Mouse (Mus musculus) layer of hippocampus, adult 18-20 months (tissue): ENCODE data around the gene Znrd1as. TPM values are rescaled to one million over a fixed set of nuclear protein-coding genes. Genes with fewer than 3 reads are reported as not detected.
"Not testable (repeated sequence)": the region's sequence is repeated elsewhere in the genome, so short reads cannot be mapped to it uniquely, and the experiment has no call there.

Experiments used
- DNase-seq, 2 experiments: peaks; one replicate each; pipeline ENCODE4 v3.0.0; 2022; ENCODE audit warnings: low spot score in 2 of 2
- total RNA-seq, 2 experiments: library from RNA; stranded (reverse); gene quantifications; 2 replicates each; pipeline ENCODE4 v1.2.3; 2021

Gene Znrd1as
- total RNA-seq, 2 experiments from 2014 or later: 5.6 to 7.2 TPM

DNA sequence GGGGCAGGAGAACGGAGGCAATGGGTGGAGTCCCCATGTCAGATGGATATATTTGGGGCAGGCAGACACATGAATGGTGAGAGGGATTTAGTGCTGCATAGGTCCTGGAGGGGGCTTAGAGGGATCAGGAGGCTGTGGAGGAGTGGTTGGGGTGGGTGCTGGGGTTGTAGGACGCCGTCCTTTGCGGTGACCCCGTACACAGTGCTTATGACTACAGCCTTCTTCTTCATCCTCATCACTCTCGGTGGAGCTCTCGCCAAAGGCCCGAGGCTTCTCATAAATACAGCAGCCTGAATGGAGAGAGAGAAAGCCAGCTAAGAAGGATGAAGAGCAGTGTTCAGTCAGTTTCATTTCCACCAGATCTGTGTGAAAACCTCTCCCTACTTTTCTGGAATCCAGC lies 9.1 kb upstream of the Znrd1as start:
- DNase-seq: no peak

DNA sequence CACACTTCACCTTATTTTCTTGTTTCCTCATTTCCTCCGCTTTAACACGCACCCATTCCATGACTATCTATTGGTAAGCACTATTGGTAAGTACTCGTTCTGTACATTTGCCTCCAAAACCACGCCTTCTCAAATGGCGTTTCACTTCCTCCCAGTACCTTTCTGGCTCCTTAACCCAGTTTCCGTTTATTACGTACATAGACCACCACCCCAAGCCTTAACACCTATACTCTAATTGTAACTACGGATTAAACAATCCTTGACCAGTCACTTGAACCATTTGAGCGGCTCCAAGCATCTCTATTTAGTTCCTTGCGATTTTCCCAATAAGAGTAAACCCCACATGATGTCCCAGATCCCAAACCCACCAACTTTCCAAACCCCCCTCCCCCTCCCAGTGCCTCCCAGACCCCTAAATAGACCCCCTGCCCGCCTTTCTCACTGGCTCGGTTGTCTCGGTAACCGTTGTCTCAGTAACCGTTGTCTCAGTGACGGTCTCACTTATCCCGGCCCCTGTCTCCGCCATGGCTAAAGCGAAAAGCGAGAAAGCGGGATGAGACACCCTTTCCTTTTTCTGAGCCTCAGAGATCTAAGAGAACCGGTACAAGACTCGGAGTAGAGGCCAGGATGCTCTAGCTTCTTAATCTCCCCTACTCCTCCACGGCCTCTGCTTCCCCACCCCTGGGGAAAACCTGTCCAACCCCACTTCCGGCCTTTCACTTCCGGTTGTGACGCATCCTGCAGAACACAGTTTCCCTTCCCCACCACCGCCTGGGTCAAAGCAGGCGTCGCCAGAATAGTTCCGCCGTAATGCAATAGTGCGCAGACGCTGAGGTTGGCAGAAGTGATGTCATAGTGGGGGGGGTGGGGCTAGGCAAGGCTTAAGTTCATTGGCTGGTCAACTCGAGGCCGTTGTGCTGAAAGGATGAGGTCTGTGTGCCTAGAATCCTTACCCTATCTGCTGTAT lies 7.1 kb upstream of the Znrd1as start, which contains the start of gene Ppp1r11:
Ppp1r11 (minus strand) TSS at position 761 of the 967 bp plus-strand sequence.
- DNase-seq: peak; percentile 96 to 97

DNA sequence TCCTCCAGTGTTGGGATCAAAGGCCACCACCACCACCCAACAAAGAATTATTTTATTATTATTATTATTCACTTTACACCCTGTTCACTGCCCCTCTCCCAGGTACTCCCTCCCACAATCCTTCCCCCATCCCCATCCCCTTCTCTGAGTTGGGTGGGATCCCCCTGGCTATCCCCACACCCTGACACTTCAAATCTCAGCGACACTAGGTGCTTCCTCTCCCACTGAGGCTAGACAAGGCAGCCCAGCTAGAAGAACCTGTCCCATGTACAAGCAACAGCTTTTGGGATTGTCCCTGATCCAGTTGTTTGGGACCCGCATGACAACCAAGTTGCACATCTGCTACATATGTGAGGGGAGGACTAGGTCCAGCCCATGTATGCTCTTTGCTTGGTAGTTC lies 5.8 kb upstream of the Znrd1as start:
- no peak for DNase-seq

DNA sequence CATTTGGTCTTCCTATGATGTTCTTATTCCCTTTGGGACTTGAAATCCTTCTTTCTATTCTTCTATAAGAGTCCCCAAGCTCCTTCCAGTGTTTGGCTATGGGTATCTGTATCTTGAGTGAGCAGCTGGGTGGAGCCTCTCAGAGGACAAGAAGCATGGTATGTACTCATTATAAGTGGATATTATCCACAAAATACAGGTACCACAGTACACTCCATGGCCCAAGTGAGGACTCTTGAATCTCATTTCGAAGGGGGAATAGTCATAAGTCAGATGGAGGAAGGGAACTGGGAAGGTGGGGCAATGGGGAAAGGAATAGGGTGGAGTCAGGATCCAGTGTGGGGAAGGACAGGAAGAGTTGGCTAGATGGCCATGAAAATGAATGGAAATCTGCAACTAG lies 5.3 kb upstream of the Znrd1as start:
- DNase-seq: no peak

DNA sequence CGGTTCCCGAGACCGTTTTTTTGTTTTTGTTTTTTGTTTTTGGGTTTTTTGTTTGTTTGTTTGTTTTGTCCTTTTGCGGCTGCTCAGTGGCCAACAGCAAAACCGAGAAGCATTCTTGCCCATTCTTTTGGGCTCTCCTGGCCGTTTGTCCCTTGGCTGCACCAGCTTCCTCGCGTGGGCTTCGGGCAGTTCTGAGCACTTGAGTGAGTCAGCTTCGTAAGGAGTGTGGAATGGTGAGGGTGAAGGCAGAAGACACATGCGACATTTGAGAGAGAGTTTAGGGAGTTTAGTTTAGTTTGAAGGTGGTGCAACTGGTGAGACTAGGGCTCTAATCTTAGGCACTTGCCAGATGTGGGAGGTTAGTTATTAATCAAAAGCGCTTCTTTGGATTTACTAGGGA lies 492 bp downstream of the Znrd1as start:
- DNase-seq: no peak

- no peak for DNase-seq
Measured at GRCm38 (mm10) chr17:36961125-36961524, 2.7 kb downstream of the Znrd1as start.

GRCm38 (mm10) chr17:36966875-36967274 lies 8.5 kb downstream of the Znrd1as start:
- no peak for DNase-seq

DNA sequence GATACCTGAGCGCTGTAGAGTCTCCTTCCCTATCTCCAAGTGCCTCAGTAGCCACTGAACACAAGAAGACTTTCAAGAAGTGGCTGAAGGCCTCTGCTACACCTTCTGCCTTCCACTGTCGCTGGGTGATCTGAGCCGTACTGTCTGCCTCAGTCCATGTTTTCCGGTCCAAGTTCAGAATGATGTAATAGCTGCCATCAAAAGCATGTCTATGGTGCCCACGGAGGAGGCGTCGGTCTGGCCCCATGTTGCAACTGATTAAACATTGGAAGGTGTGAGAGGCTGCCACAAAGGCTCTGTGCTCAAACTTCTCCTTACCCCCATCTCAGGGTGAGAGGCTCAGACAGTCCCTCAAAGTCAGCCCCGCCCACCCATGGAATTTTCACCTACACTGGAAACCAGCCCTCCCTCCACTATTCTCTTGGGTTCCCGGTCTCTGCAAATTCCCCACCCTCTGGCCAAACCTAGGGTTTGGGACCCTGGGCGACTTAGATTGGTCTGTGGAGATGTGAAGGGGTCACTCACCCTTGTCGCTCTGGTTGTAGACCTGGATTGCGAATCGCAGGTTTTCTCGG lies 12.0 kb downstream of the Znrd1as start:
- no peak for DNase-seq

GRCm38 (mm10) chr17:36971172-36971850 lies 12.9 kb downstream of the Znrd1as start:
- DNase-seq: no peak

- no peak for DNase-seq
Measured at GRCm38 (mm10) chr17:36972791-36973190, 14.4 kb downstream of the Znrd1as start.

- no peak for DNase-seq
Measured at GRCm38 (mm10) chr17:36973271-36973787, 14.9 kb downstream of the Znrd1as start.

DNA sequence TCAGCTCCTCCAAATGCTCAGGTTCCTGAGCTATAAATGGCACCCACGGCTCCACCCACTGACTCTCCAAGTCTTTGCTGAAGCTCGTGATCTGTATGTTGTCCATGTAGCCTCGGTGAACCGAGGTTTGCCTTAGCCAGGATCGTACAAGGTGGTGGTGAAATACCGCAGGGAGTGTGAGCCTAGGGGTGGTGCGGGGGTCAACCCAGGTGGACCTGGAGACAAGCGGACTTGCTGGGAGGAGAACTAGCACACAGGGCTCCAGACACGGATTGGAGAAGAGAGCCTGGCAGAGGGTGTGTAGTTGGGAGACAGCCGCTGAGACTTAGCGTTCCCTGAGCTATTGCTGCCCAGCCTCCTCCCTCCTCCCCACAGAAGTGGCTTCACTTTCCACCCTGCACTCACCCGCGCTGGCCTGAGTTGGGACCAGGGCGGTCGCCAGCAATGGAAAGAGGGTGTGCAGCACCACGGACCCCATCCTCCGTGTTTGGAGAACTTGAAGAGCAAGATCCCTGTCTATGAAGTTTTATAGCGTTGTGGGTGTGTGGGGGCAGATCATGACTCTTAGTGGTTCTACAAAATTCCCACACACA lies 22.9 kb downstream of the Znrd1as start, which contains the start of gene 2410137M14Rik:
2410137M14Rik (minus strand) TSS at position 17 of the 593 bp plus-strand sequence.
- DNase-seq: peak; percentile 15 to 38

DNA sequence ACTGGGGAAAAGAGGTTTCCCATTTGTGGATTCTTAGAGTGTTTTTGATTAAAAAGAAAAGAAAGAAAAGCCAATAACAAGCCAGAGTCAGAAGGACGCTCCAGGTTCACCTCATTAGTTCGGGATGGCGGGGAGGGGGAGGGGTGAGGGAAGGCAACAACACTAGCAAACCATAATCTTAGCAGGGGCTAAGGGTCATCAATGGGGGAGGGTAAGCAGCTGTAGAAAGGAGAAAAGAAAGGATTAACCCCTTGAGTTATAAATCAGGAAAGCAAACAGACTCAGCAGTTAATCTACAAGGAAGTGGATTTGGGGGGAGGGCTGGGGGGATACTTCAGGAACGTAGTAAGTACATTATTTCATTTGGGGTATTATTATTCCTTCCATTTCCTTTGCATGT lies 23.5 kb downstream of the Znrd1as start:
- DNase-seq: no peak

DNA sequence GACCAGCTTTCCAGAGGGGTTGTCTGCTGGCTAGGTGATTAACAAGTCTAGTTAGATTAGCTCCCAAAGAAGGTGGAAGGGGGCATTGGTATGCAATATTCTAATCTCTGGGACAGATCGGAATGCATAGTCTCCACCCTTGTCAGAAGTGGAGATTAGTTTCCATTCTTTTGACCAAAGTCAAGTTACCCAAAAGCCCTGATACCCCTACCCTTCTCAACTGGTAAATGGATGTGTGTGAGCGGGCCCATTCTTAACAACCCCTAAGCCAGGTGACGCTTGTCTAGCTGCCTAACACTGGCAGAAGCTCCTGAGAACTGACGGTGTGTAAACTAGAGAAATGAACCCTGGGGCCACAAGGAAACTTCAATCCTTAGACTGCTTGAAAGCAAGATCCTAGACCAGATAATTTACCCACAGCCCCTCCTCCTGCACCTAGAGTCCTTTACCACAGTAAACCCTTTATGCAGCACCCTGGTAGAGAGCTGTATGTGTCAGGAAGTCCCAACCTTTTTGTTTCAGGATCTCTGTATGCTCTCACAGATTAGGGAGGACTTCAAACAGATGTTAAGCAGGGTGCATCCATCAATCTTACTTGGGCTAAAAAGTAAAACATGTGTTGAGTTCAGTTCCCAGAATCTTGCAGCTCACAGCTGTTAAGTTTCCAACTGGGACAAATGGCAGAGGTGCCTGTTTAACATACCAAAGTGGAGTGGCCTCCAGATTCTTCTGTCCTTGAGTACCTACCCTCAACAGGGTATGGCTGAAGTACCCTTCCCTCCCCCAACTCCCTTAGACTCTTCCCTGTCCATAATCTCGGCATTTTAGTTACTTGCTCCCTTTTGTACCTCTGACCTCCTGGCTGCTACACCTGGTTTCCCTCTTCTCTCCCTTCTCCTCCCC lies 24.1 kb downstream of the Znrd1as start:
- no peak for DNase-seq

DNA sequence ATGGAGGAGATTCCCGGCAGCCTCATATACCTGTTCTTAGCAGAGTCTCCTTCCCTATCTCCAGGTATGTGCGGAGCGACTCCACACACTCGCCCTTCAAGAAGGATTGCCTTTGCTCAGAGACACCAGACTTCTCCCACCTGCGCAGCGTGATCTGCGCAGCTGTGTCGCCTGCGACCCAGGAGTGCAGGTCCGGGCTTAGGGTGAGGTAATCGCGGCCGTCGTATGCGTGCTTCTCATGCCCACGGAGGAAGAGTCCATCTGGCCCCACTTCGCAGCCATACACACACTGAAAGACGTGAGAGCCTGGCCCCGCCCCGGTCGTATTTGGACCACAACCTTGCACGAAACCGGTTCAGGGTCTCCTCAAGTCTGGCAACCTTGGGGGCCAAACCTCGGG lies 30.1 kb downstream of the Znrd1as start:
- no peak for DNase-seq

DNA sequence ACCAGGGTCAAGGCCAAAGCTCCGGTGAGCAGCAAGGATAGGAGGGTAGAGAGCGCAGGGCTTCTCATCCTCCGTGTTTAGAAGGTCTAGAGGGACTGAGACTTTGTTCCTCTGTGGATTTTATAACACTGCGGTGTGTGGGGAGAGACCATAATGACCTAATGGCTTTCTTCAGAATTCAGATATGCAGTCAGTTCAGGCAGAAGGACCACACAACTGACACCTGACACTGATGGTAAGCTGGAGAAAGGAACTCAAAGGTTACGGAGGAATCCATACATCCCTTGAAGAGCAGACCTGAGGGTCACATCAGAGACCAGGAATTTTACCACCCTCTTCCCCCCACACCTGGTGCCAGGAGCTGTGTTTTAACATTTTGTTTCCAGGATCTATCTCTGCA lies 31.0 kb downstream of the Znrd1as start, which contains the start of gene H2-M5:
H2-M5 (minus strand) TSS at position 101 of the 400 bp plus-strand sequence.
- no peak for DNase-seq

- not testable (repeated sequence) for DNase-seq
Measured at GRCm38 (mm10) chr17:36990630-36991029, 32.2 kb downstream of the Znrd1as start.

- DNase-seq: no peak
Measured at GRCm38 (mm10) chr17:36992336-36993104, 34.1 kb downstream of the Znrd1as start.

- DNase-seq: no peak
Measured at GRCm38 (mm10) chr17:36993770-36994325, 35.5 kb downstream of the Znrd1as start.
